Mouse (Mus musculus) v-Abl transformed pro-B cells (cell line): ENCODE measurements around the gene Sec16a.

Source experiments
- in situ Hi-C, 2 experiments: fragments of 400-800 bp; cut with MboI; formaldehyde crosslinking; loops; one replicate each; pipeline ENCODE4 v1.15.1; 2025; ENCODE audit not compliant: unreplicated experiment in 2 of 2

Sec16a gene

GRCm38 (mm10) chr2:26444946-26445665 lies at the start of gene Sec16a:
Gene Sec16a, minus strand, starts transcription at chr2:26445216.
- in situ Hi-C loops = loop anchor here (5.0 to 10.0 kb wide), 5 partner anchors 117 to 460 kb away; partner anchors contain the start of genes Gpsm1 (in 2 of the 2) and Surf6 (in 2 of the 2)

- in situ Hi-C loops = loop anchor here in 1 of 2 experiments (5.0 kb wide), 1 partner anchor 42 kb away; no protein-coding TSS in a partner anchor
These were observed 49.4 kb upstream of the Sec16a start for GRCm38 (mm10) chr2:26494396-26494795.

- in situ Hi-C loops = loop anchor here in 1 of 2 experiments (5.0 kb wide), 1 partner anchor 41 kb away; no protein-coding TSS in a partner anchor
These were observed 48.2 kb upstream of the Sec16a start for GRCm38 (mm10) chr2:26493021-26493781.

- in situ Hi-C loops = loop anchor here in 1 of 2 experiments (5.0 kb wide), 1 partner anchor 39 kb away; no protein-coding TSS in a partner anchor
These were observed 45.8 kb upstream of the Sec16a start for GRCm38 (mm10) chr2:26490760-26491301.

GRCm38 (mm10) chr2:26488535-26489135 lies 43.6 kb upstream of the Sec16a start:
- in situ Hi-C loops = no loop called here

GRCm38 (mm10) chr2:26487322-26488021 lies 42.5 kb upstream of the Sec16a start:
- in situ Hi-C loops = no loop called here

GRCm38 (mm10) chr2:26486835-26487321 lies 41.9 kb upstream of the Sec16a start:
- in situ Hi-C loops = no loop called here

GRCm38 (mm10) chr2:26486264-26486810 lies 41.3 kb upstream of the Sec16a start:
- in situ Hi-C loops = no loop called here

GRCm38 (mm10) chr2:26485710-26486109 lies 40.7 kb upstream of the Sec16a start:
- in situ Hi-C loops = no loop called here

- in situ Hi-C loops = no loop called here
These were observed 40.3 kb upstream of the Sec16a start for GRCm38 (mm10) chr2:26485278-26485677.

GRCm38 (mm10) chr2:26484169-26484568 lies 39.2 kb upstream of the Sec16a start:
- in situ Hi-C loops = no loop called here

- in situ Hi-C loops = no loop called here
These were observed 38.3 kb upstream of the Sec16a start for GRCm38 (mm10) chr2:26483230-26483869.

GRCm38 (mm10) chr2:26482824-26483223 lies 37.8 kb upstream of the Sec16a start:
- in situ Hi-C loops = no loop called here

- in situ Hi-C loops = no loop called here
These were observed 36.9 kb upstream of the Sec16a start for GRCm38 (mm10) chr2:26481724-26482495.

- in situ Hi-C loops = no loop called here
These were observed 35.9 kb upstream of the Sec16a start for GRCm38 (mm10) chr2:26480911-26481310.

GRCm38 (mm10) chr2:26478685-26479205 lies 33.7 kb upstream of the Sec16a start:
- in situ Hi-C loops = no loop called here

- in situ Hi-C loops = no loop called here
These were observed 32.9 kb upstream of the Sec16a start for GRCm38 (mm10) chr2:26477911-26478310.
